Mouse (Mus musculus): ENCODE measurements around the gene Eci1. TPM values are rescaled to one million over a fixed set of nuclear protein-coding genes. Genes with fewer than 3 reads are reported as not detected.
A peak's percentile ranks its signal among the peaks of the same experiment; 100 is the strongest.

The Eci1 gene
- polyA plus RNA-seq, 1 experiment, result 48.5 TPM

DNA sequence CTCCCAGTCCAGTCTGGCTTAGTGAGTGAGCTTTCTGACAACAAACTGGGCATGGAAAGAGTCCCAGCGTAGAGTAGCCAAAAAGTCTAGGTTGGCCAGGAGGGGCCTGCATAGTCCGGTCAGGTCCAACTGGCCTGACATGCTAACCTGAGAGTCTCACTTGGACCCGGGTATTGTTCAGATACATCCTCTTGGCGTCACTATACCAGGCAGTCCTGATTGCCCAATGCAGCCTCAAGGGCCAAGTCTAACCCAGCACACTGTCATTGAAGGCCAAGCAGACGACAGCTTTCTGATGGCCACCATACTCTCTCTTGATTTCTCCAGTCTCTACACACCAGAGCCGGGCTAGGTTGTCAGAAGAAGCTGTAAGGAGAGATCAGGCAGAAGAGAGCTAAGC is 49.1 kb downstream of the Eci1 start:
- peaks cover 47% of the 10 kb centered on the region for H3K36me3 ChIP-seq (ENCODE audit: control insufficient read depth, insufficient read depth)
- no peak for TF ChIP-seq CTCF (IDR thresholded peaks at IDR 0.05; ENCODE audit: control insufficient read depth, insufficient read depth, insufficient read length)
- no peak overlapping the region for H3K4me3 ChIP-seq (ENCODE audit: insufficient read depth, poor library complexity, severe bottlenecking)
- no peaks in the 10 kb centered on the region for H3K27me3 ChIP-seq (ENCODE audit: control insufficient read depth, insufficient read depth, insufficient read length)
- peaks cover 36% of the 10 kb centered on the region for H3K79me2 ChIP-seq (ENCODE audit: control insufficient read depth, insufficient read depth)
- H3K79me3 ChIP-seq (ENCODE audit: low read depth), result peaks cover 20% of the 10 kb centered on the region
- H3ac ChIP-seq (ENCODE audit: control insufficient read depth, insufficient read length, low read depth), result no peak overlapping the region

DNA sequence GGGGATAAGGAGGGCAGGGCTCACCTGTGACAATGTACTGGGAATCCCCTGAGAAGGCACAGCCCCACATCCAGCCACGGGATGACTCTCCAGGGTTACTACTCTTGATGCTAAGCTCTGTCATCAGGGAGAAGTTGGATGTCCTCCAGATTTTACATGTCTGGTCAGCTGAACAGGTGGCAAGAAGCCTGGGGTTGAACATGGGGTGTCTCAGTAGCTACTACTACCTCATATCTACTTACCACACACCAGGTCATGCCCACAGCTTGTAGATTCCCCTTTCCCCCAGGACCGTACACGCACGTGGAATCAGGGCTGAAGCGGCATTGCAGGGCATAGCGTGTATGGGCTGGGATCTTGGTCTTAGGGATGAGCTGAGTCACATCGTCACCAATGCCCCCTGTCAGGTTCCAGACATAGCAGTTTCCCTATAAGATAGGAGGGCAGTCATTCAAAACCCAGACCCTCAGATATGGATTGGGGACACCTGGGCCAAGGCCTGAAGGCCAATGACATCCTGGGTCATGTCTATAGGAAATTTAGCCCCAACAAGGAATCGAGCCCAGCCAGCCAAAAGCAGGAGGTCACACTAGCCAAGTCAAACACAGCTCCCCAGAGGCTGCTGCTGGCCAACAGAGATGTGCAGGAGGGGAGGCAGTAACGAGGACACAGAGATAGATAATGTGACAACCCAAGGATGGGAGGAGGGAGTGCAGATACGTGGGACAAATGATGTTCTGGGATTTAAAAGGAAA is 49.8 kb downstream of the Eci1 start:
- Histone ChIP-seq H3K79me2 (ENCODE audit: control insufficient read depth, insufficient read depth) (peaks cover 30% of the 10 kb centered on the region), H3K4me3 (ENCODE audit: insufficient read depth, poor library complexity, severe bottlenecking) (no peak overlapping the region), H3K79me3 (ENCODE audit: low read depth) (peaks cover 16% of the 10 kb centered on the region), H3K27me3 (ENCODE audit: control insufficient read depth, insufficient read depth, insufficient read length) (no peaks in the 10 kb centered on the region), H3K36me3 (ENCODE audit: control insufficient read depth, insufficient read depth) (peaks cover 47% of the 10 kb centered on the region), H3ac (ENCODE audit: control insufficient read depth, insufficient read length, low read depth) (no peak overlapping the region)
- no peak for TF ChIP-seq MAX (IDR thresholded peaks at IDR 0.05)
- TF ChIP-seq MYOG (IDR thresholded peaks at IDR 0.05; ENCODE audit: control insufficient read depth, extremely low read depth, insufficient read length), result no peak

DNA sequence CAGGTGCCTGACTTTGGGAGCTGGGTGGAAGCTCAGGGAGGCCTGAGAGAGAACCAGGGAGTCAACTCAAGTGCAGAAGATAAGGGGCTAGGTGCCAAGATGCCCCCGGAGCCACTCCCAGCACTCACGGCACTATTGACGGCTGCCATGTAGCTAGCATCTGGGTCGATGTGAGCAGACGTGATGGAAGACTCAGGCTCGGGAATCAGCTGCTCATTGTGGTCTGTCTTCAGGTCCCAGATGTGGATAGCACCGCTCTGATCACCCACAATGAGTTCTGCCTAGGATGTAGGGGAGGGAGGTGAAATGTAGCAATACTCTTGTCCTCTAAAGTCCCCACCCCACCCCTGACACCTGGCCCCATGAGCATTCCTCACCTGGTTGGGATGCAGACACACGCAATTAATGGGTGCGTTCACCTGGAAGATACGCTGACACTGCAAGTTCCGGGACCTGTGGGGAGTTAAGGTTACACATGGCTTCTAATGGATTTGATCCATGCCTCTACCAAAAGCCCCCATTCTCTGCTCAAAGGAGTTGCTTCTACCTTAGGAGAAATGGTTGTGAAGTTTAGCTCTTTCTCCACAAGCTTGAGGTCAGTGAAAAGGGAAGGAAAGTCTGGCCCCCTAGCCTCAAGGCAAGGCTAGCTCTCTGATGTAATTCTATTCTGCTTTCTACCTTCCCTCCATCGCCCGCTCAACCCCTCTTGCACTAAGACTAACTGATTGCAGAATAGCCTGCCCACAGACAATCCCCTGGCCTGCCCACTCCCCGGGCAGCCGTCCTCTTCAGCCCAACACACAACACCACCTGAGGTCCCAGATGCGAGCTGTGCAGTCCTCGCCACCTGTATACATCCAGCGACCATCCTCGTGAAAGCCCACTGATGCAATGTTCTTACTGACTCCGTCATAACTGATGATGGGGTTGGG is 50.9 kb downstream of the Eci1 start:
- H3K36me3 ChIP-seq (ENCODE audit: control insufficient read depth, insufficient read depth), result peaks cover 43% of the 10 kb centered on the region

DNA sequence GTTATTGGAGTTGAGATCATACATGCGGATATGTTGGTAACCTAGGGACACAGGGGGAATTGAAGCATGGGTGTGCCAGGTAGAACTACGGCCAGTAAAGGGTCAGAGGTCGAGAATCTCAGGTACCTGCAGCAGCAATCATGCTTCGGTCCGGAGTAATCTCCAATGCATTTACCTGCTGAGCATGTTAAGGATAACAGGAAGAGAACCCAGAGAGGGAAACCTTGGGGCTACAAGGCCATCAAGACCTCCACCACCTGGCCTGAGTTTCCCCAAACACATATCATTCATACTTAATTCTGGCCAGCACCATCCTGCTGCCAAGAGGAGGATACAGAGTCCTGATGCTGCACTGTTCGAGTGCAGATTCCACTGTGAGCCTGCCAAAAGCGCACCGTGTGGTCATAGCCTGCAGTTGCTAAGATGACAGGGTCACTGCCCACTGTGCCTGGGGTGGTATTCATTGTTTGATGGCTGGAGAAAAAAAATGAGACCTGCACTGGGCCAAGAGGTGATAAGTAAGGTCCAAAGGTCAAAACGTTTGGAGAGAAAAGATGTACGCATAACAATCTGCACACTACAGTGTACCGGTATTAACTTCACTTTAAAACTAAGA is 51.7 kb downstream of the Eci1 start:
- peak overlapping the region; percentile 49 for H3K4me3 ChIP-seq (ENCODE audit: insufficient read depth, poor library complexity, severe bottlenecking)
- no peaks in the 10 kb centered on the region for H3K27me3 ChIP-seq (ENCODE audit: control insufficient read depth, insufficient read depth, insufficient read length)
- peaks cover 3% of the 10 kb centered on the region for H3K79me3 ChIP-seq (ENCODE audit: low read depth)
- peaks cover 38% of the 10 kb centered on the region for H3K36me3 ChIP-seq (ENCODE audit: control insufficient read depth, insufficient read depth)
- peaks cover 13% of the 10 kb centered on the region for H3K79me2 ChIP-seq (ENCODE audit: control insufficient read depth, insufficient read depth)
- TF ChIP-seq MYOD1 (IDR thresholded peaks at IDR 0.05; ENCODE audit: control insufficient read depth, insufficient read length, low read depth), result no peak
- TF ChIP-seq USF1 (IDR thresholded peaks at IDR 0.05; ENCODE audit: low read depth), result no peak
- TF ChIP-seq FOSL1 (IDR thresholded peaks at IDR 0.05; ENCODE audit: insufficient read depth, low read length, poor library complexity, severe bottlenecking), result no peak
- TF ChIP-seq CEBPB (IDR thresholded peaks at IDR 0.05; ENCODE audit: low read depth), result no peak
- TF ChIP-seq MYOG (IDR thresholded peaks at IDR 0.05; ENCODE audit: control insufficient read depth, extremely low read depth, insufficient read length), result no peak
- TF ChIP-seq CTCF (IDR thresholded peaks at IDR 0.05; ENCODE audit: control insufficient read depth, insufficient read depth, insufficient read length), result no peak
- no peak for TF ChIP-seq MAX (IDR thresholded peaks at IDR 0.05)
- H3ac ChIP-seq (ENCODE audit: control insufficient read depth, insufficient read length, low read depth), result peak overlapping the region; percentile 43

More for the DNA sequence above, 50.9 kb downstream of the Eci1 start:
- H3ac ChIP-seq (ENCODE audit: control insufficient read depth, insufficient read length, low read depth), result no peak overlapping the region
- no peaks in the 10 kb centered on the region for H3K27me3 ChIP-seq (ENCODE audit: control insufficient read depth, insufficient read depth, insufficient read length)
- H3K79me3 ChIP-seq (ENCODE audit: low read depth), result peaks cover 7% of the 10 kb centered on the region
- no peak overlapping the region for H3K4me3 ChIP-seq (ENCODE audit: insufficient read depth, poor library complexity, severe bottlenecking)
- TF ChIP-seq MAX (IDR thresholded peaks at IDR 0.05) (no peak), CTCF (IDR thresholded peaks at IDR 0.05; ENCODE audit: control insufficient read depth, insufficient read depth, insufficient read length) (no peak), MYOD1 (IDR thresholded peaks at IDR 0.05; ENCODE audit: control insufficient read depth, insufficient read length, low read depth) (no peak), CEBPB (IDR thresholded peaks at IDR 0.05; ENCODE audit: low read depth) (no peak)
- peaks cover 19% of the 10 kb centered on the region for H3K79me2 ChIP-seq (ENCODE audit: control insufficient read depth, insufficient read depth)

DNA sequence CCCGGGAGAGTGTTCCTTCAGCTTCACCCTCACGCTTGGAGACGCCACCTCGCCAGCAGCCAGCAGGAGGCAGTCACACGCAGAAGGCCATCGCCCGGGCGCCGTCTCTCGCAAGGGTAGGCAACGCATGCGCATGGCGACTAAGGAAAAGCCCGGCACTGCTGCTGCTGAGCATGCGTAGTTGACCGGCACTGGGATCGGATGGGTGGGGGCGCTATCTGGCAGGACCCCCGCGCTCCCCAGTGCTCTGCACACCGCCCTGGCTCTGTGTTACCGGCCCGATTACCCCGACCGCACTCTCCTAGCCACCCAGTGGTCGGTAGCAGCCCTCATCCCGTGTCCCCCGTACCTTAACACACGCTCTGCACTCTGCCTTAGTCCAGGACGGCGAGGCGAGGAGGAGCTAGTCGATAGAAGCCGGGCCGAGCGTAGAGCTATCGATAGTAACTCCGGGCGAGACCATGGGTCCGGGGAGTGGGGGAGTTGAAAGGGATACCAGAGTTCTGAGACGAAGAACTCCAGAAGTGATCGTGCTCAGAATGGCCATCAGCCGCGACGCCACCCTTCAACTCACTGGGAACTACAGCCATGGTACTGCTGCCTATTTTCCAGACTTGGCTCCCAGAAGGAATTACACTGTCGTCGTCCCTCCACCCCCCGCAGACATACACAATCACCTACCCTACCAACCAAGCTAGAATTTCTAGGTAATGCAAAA is 52.4 kb downstream of the Eci1 start, which contains the start of gene Mlst8:
Mlst8 (minus strand) TSS at position 416 of the 718 bp plus-strand sequence.
- H3K36me3 ChIP-seq (ENCODE audit: control insufficient read depth, insufficient read depth), result peaks cover 31% of the 10 kb centered on the region
- peak within 1 kb of the TSS; percentile 96 for H3ac ChIP-seq (ENCODE audit: control insufficient read depth, insufficient read length, low read depth)
- H3K79me3 ChIP-seq (ENCODE audit: low read depth), result peaks cover 3% of the 10 kb centered on the region
- peak within 1 kb of the TSS; percentile 49 for H3K4me3 ChIP-seq (ENCODE audit: insufficient read depth, poor library complexity, severe bottlenecking)
- no peaks in the 10 kb centered on the region for H3K27me3 ChIP-seq (ENCODE audit: control insufficient read depth, insufficient read depth, insufficient read length)
- TF ChIP-seq CTCF (IDR thresholded peaks at IDR 0.05; ENCODE audit: control insufficient read depth, insufficient read depth, insufficient read length) (peak; percentile 91), MYOG (IDR thresholded peaks at IDR 0.05; ENCODE audit: control insufficient read depth, extremely low read depth, insufficient read length) (no peak)
- peaks cover 13% of the 10 kb centered on the region for H3K79me2 ChIP-seq (ENCODE audit: control insufficient read depth, insufficient read depth)
